Mouse (Mus musculus): ENCODE data around the gene Ppm1g.
"Not testable (repeated sequence)": the region's sequence is repeated elsewhere in the genome, so short reads cannot be mapped to it uniquely, and the experiment has no call there.

Ppm1g gene

DNA sequence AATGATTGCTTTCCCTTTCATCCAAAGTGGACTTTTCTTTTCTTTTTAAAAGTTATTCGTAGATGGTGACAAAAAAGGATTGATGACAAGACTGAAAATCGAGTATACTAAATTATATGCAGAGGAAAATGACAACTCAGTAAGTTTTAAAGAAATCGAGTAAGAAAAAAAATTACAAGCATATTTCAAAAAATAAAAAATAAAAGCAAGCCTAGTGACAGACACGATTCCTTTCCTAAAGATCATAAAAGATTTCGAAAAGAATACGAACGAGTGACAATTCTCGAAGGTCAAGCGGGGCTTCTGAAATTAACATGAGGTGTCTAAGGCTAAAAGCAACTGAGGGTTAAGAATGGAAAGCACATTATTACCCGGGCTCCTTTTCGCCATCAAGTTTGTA lies 1.0 kb downstream of the Ppm1g start:
- in situ Hi-C loops (cut with MboI; ENCODE audit: low sequenced_read_pairs): no loop called here

DNA sequence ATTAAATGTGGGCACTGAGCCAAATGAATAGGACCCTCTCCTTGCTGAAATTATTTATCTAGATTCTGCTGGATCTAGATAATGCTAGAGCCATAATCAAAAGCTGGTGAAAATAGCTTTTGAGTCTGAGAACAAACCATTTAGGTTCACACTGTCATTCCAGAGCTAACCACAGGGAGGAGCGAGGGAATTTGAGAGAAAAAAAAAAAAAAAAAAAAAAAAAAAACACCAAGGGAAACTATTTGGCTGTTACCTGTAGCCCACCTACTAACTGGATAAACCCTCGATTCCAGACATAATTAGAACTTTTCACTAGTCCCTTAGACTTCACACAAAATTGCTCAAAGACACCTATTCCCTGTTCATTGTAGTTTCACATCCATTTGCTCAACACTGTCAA lies 1.4 kb downstream of the Ppm1g start:
- in situ Hi-C loops (cut with MboI; ENCODE audit: low sequenced_read_pairs): no loop called here

DNA sequence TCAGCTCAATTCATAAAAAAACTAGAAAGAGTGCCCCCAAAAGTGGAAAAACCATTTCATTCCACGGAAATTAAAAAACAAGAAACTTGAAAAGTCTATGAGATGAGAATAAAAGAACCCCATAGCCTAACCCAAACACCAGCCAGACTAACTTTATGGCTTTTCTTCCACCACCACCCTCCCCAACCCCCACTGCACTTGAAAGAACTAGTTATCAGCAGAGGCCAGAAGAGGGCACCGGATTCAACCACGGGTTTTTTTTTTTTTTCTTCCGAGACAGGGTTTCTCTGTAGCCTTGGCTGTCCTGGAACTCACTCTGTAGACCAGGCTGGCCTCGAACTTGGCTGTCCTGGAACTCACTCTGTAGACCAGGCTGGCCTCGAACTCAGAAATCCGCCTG lies 2.2 kb downstream of the Ppm1g start:
- in situ Hi-C loops (cut with MboI; ENCODE audit: low sequenced_read_pairs): no loop called here

DNA sequence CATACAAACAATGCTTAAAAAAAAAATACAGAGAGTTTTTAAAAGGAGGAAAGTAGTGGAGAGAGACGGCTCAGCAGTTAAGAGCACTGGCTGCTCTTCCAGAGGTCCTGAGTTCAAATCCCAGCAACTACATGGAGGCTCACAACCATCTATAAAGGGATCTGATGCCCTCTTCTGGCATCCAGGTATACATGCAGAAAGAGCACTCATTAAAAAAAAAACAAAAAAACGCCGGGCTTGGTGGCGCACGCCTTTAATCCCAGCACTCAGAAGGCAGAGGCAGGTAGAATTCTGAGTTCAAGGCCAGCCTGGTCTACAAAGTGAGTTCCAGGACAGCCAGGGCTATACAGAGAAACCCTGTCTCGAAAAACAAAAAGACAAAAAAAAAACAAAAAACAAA lies 3.9 kb downstream of the Ppm1g start:
- in situ Hi-C loops (cut with MboI; ENCODE audit: low sequenced_read_pairs): not testable (repeated sequence)

DNA sequence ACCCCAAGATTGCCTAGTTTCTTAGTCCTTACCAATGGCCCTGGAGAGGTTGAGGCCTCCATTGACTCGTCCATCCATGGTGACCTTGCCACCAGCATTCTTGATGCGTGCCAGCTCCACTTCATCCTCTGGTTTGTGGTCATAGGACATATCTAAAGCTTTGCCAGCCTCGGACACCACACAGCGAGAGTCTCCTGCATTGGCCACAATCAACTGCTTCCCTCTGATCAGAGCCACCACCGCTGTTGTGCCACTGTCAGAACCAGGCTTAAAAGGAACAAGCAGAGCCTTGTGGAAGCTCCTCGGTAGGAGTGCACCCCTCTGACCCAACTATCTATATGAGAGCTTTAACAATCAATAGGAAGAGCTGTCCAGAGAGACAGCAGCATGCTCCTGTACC lies 16.1 kb downstream of the Ppm1g start:
- in situ Hi-C loops (cut with MboI; ENCODE audit: low sequenced_read_pairs): no loop called here

DNA sequence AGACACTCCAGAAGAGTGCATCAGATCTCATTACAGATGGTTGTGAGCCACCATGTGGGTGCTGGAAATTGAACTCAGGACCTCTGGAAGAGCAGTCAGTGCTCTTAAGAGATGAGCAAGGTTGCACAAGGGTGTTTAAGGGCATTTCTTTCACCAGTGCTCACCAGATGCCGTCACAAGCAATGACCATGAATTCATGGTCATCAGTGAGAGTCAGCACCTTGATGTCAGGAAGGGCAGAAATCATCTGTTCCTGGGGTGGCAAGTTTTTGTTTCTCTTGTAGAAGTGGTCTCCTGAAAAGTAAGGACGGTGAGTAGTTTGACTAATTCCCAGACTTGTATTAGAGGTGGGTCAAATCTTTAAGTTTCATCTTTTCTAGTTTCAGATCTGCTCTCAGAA lies 16.6 kb downstream of the Ppm1g start:
- in situ Hi-C loops (cut with MboI; ENCODE audit: low sequenced_read_pairs): no loop called here

DNA sequence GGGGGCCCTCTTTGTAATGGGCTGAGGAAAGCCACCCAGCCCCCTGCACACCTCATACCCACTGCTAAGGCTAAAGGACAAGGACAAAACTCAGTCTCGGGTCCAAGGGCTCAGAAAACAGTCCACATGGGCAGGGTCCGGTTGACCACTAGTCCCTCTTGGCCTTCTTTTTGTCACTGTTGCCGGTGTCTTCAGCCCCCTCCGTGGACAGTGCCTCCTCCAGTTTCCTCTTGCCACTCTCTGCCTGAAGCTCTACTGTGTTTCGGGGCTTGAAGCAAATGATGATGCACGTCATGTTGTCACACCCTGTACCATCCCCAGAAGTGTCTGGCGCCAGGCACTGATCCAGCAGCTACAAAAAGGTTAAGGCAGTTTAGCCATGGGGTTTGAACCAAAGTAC lies 17.6 kb downstream of the Ppm1g start:
- in situ Hi-C loops (cut with MboI; ENCODE audit: low sequenced_read_pairs): no loop called here

DNA sequence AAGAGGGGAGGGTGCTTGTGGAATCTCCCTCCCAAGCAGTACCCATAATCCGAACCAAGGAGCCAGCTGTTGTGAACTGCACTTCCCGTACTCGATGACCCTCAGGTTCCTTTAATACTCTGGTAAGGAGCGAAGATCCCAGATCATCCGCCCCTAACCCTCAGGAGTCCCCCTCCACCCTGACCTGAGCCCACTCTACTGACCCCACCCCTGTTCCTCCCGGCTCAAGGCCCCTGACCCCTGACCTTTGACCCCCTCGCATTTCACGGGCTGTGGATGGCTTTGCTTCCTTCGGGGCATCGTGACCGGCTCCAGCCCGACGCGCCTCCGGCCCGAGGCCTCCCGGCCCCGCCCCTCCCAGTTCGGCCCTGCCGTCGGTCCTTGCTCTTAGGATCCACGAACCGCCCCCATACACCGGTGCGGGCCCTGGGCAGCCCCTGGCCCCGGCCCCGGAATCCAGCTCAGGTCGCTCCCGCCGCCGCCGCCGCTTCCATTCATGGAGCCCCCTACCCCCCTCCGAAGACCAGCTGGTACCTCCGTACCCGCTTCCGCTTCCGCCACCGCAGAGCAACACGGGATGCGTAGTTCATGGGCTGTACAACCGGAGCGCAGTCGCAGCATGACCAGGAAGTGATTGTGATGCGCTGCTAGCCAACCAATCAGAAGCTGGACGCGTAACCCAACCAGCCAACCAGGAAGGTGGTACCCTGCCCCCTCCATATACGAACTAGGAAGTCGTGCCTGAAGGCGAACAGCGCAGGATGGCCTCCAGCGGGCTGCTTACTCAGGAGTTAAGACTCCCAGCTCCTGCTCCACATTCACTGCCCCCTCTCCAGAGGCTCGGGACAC lies 18.5 kb downstream of the Ppm1g start, which contains the start of gene Zfp513:
Gene Zfp513, minus strand, starts transcription at position 562 of the 849 bp plus-strand sequence.
- in situ Hi-C loops (cut with MboI; ENCODE audit: low sequenced_read_pairs): no loop called here

DNA sequence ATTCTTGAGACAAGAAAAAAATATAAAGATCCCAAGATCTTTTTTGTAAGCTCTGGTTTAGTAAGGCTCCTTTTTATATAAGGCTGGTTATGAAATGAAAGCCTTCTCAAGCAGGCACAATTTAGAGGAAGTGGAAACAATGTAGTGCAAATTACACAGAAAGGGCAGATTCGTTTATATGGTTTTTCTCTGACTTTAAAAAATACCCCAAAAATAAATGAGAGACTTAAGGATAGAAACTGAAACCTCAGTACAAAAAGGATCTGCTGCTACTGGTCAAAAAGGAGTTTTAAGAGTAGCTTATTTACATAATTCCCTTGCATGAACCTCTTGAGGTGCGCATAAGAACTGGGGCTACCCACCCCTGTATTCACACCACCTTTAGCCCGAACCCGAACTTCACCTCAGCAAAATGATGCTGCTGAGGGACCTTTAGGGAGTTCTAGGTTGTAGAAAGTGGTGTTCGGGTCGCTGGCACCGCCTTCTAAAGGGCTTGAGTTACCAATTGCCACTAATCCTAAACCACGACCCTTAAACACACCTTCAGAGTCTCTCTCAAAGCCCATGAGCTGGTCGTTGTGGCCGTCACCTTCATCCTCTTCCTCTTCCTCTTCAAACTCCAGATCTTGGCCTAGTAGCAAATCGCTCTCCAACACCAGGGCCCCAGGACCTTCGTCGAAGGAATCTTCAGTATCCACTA lies 19.3 kb downstream of the Ppm1g start:
- in situ Hi-C loops (cut with MboI; ENCODE audit: low sequenced_read_pairs): no loop called here

DNA sequence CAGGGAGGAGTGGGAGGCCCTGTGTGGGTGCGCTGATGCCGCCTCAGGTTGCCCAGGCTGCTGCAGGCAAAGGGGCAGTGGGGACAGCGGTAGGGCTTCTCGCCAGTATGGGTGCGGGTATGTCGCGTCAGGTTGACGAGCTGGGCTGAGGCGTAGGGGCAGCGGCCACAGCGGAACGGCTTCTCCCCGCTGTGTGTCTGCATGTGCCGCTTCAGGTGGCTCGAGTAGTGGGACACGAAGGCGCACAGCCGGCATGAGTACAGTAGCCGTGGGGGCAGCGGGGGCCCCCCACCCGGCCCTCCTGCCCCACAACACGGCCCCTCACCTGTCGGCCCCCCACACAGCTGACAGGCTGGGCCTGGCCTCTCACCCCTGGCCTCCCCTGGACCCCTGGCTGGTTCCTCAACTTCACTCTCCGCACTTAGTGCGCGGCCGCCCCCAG lies 20.1 kb downstream of the Ppm1g start:
- in situ Hi-C loops (cut with MboI; ENCODE audit: low sequenced_read_pairs): no loop called here

DNA sequence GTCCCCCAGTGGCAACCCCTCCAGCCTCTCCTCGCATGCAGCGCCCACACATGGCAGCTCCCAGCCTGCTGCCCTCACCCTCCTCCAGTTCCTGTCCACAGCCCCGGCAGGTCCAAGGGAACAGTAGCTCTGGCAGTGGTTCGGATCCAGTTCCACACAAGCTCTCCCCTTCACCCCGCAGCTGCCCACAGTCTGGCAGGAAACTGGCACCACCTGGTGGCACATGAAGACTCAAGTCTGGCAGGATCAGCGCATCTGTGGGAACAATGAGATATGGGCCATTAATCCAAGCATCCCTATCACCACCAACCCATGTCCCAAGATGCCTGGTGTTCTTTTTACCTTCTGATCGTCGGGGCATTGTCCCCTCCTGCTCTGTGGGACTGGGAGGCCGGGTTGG lies 20.6 kb downstream of the Ppm1g start:
- in situ Hi-C loops (cut with MboI; ENCODE audit: low sequenced_read_pairs): no loop called here

DNA sequence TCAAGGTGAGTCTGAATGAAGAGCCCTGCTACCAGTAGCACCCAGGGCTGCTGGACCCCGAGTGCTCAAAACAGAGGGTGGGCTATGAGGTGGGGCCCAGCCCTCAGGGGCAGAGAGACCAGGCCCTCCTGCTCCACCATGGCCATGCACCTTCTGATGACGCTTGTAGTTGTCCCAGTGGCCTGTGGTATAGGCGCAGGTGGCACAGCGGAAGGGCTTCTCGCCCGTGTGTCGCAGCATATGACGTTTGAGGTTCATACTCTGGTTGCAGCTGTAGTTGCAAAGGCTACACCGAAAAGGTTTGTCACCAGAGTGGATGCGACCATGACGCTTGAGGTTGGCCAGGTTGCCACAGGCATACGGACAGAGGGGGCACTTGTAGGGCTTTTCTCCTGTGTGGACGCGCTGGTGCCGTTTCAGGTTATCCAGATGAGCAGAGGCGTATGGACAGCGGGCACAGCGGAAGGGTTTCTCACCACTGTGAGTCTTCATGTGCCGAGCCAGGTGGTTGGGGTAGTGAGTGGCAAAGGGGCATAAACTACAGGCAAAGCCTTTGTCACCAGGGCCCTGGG lies 21.1 kb downstream of the Ppm1g start:
- in situ Hi-C loops (cut with MboI; ENCODE audit: low sequenced_read_pairs): no loop called here

DNA sequence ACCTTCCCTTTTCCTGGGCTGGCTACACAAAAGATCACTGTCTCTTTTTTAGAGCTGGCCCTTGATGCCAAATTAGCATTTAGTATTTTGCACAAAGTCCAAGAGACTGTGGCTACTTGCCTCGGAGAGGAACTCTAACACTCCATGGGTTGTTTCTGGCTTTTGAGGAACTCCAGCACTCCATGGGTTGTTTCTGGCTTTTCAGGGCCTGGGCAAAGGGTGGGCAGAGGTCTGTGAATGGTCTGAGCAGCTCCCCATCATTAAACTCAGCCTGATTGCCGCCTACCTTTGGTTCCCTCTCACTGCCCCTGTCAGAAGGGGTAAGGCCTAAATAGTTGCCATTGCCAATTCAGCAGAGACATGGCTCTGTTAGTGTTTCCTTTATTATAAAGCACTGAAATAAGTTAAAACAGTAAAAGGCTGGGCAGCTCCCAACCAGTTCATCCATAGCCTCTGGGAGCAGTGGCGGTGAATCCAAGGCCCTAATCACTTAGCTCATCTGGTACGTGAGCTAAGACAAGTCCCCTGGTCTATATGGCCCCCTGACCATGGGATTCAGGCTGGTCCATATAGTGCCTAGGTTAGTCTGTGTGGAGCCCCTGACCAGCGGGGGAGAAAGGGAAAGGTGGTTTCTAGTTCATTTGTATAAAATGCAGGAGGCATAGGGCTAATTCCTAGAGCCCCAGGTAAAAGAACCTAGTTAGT lies 21.7 kb downstream of the Ppm1g start:
- in situ Hi-C loops (cut with MboI; ENCODE audit: low sequenced_read_pairs): no loop called here

DNA sequence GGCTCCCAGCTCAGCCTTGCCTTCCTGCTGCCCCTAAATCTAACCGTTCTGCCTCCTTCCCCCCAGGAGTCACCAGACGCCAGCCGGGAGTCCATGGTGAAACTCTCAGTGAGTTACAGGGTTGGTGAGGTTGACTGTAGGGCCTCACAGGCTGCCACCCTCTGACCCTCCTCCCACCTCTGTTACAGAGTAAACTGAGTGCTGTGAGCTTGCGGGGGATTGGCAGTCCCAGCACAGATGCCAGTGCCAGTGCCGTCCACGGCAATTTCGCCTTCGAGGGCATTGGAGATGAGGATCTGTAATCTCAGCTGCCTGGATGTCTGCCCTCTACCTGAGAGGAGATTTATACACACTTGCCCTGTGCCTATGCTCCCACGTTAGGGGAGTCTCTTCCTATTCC lies 22.3 kb downstream of the Ppm1g start:
- in situ Hi-C loops (cut with MboI; ENCODE audit: low sequenced_read_pairs): no loop called here

DNA sequence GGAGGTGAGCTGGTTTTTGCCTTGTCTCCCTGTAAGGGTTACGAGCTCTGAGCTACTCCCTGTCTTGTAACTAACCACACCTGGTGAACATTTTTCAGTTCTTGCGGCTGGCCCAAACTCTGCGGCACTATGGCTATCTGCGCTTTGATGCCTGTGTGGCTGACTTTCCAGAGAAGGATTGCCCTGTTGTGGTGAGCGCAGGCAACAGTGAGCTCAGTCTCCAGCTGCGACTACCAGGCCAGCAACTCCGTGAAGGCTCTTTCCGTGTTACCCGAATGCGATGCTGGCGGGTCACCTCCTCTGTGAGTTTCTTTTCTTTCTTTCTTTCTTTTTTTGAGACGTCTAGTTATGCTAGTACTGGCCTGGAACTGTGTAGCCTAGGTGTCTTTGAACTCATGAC lies 23.4 kb downstream of the Ppm1g start:
- in situ Hi-C loops (cut with MboI; ENCODE audit: low sequenced_read_pairs): no loop called here

DNA sequence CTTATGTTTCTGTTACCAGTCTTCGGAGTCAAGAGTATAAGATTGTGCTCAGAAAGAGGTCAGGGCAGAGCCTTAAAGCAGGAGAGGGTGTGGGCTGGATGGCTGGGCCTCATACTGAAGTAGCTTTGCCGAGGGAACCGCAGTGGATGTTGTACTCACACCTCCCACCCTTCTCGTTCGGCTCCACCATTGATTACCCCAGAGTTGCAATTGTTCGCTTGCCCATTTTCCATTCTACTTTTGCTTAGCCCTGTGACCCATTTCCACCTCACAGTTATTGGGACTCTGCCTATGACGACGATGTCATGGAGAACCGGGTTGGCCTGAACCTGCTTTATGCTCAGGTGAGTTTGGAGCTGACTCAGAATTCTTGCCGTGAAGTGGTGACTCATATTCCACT lies 24.3 kb downstream of the Ppm1g start:
- in situ Hi-C loops (cut with MboI; ENCODE audit: low sequenced_read_pairs): no loop called here

DNA sequence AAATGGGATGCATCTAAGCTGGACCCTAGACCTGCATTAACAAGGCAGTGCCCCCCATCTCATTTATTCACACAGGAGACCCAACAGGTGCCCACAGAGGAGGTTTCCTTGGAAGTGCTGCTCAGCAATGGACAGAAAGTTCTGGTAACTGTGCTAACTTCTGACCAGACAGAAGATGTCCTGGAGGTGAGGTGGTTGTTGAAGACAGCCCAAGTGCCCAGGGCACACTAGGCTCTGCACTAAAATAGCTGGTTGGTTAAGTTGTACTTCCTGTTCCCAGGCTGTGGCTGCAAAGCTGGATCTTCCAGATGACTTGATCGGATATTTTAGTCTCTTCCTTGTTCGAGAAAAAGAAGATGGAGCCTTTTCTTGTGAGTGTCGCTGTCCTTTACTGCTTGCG lies 24.8 kb downstream of the Ppm1g start:
- in situ Hi-C loops (cut with MboI; ENCODE audit: low sequenced_read_pairs): no loop called here

DNA sequence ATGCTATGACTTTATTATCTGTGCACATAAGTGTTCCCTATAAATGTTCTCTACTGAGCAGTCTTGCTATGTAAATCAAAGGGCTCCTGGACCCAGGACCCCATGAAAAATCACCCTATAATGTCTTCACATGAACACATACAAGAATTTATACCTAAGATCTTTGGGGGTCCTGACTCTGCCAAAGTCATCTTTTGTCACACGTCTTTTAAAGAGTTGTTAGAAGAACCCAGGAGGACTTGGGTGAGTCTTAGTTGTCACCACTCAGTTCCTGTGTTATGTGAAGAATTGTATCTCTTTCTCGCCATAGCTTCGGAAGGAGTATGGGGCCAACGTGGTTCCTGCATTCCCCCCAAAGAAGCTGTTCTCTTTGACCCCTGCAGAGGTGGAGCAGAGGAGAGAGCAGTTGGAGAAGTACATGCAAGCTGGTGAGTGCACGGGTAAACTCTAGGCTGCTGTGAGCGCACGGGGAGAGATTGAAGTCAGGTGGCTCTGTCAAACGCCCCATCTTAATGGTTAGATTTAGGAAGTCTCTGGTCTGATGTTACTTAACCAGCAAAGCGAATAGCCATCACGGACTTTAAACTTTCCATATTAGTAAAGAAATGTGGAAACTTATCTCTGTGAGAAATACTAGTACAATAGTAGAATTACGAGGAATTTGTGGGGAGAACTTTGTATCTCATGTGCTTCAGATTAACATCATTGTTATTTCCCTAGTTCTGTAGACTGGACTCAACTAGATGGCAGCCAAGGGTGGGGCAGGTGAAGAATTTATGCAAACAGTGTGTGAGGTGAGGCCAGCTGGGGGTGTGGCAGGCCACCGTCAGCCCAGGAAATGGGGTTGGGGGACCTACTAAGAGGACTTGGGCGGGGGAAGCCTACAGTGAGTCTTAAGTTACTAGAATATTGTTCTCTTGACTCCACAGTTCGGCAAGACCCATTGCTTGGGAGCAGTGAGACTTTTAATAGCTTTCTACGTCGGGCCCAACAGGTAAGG lies 25.7 kb downstream of the Ppm1g start:
- in situ Hi-C loops (cut with MboI; ENCODE audit: low sequenced_read_pairs): no loop called here

DNA sequence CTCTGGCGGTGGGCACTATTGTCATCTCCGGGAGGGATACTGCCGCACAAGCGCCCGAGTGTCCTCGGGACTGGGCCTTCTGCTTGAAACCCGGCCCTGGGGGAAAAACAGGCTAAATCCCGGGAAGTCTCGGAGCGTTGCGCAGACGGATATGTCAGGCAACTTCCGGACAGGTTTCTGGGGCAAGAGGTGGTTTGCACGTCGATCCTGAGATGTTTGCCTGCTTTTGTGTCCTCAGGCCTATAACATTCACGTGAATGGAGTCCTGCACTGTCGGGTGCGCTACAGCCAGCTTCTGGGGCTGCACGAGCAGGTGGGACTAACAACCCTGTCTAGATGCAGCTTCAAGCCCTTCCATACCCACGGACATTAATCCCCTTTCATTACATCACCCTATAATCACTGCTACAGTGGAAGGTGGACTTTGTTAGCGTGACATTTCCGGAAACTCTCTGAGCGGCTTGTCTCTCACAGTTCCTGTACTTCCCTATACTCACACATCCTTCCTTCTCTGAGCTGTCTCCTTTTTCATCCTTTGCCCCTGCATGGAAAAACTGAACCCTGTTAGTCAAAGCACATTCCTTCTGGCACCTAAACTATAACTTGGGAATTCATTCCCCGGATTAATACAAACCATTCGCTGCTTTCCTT lies 26.7 kb downstream of the Ppm1g start:
- in situ Hi-C loops (cut with MboI; ENCODE audit: low sequenced_read_pairs): no loop called here

All from CH12F3 (cell line).